In the genomic region with DNA sequence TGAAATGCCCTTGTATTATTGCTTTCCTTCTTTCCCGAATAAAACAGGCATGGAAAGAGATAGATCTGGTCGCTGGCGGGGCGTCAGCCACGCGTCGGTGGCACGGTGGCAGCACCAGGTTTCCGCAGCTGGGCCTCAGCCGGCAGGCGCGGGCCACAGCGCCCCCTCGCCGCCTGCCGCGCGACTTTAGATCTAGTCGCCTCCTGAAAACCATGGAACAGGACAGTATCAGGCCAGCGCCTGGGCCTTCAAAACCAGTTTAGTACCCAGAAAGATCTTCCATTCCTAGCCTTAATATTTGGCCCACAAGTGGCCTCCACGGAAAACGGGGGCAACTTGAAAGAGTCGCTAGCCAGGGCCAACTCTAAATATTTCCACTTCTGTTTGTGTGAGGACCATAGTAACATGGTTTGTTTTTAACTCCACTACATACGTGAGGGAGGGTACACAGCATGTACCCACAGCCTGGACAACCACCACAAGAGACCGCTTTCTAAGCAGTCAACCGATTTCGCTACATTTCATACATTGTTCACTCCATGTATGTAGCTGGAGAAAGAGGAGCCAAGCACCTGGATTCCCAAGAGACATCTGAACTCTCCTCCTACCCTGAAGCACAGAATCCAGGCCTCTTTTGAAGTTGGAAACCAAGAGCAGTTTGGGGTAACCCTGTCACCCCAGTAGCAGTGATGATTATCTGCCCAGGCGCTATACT, we compare ENCODE assay signal across 9 mouse cellular contexts. TPM values are rescaled to one million over a fixed set of nuclear protein-coding genes. Genes with fewer than 3 reads are reported as not detected.
DNase-seq lines count a peak whose midpoint lies in the region; ATAC-seq and TF ChIP-seq lines count a peak whose summit lies in the region.
"Had no signal": no experiment of that assay in that cellular context is flagged by ENCODE, and none has a peak within 500 bp of the region (broad histone marks: within the 10 kb centered on the region; RNA-seq: fewer than 3 reads in every experiment).

No protein-coding gene starts in this region.

- DNase-seq in lung, adult 2 months = peak; percentile 59
- DNase-seq in lung, postnatal 10 days = no peak
- peak; percentile 32 for DNase-seq in heart, postnatal 4 days
- no peak for DNase-seq in liver, embryonic 11.5 days (ENCODE audit: low spot score)
- DNase-seq in frontal cortex, postnatal 36 days (ENCODE audit: low spot score in 2 of 2) = no peak
- no peak for DNase-seq in left cerebral cortex, postnatal 14 days (ENCODE audit: low spot score in 2 of 2)
- DNase-seq in left cerebral cortex, postnatal 36 days (ENCODE audit: low spot score in 2 of 2) = no peak

- H3K4me3 ChIP-seq in lung, adult 2 months (replicated peaks; ENCODE audit: extremely low read depth, low read depth, low read length) = no peak overlapping the region
- no peak overlapping the region for H3K4me3 ChIP-seq in liver, embryonic 11.5 days (ENCODE audit: low read depth, low read length)
- H3K4me3 ChIP-seq in neural tube, embryonic 15.5 days (replicated peaks) = no peak overlapping the region

- H3K27me3 ChIP-seq in liver, embryonic 11.5 days (replicated peaks; ENCODE audit: control insufficient read depth, insufficient read depth, low read length) = peaks cover 94% of the 10 kb centered on the region
- H3K27me3 ChIP-seq in neural tube, embryonic 15.5 days (replicated peaks) = peaks cover 69% of the 10 kb centered on the region

- H3K4me1 ChIP-seq in lung, adult 2 months (ENCODE audit: control insufficient read depth, insufficient read depth, low read length) = peaks cover 3% of the 10 kb centered on the region; the same call in 1 of the 2 replicates
- H3K4me1 ChIP-seq in liver, embryonic 11.5 days (replicated peaks; ENCODE audit: control insufficient read depth, insufficient read depth, low read length) = 0 out of 2 replicates have a peak, but pooled peaks cover 5% of the 10 kb centered on the region
- peaks cover 34% of the 10 kb centered on the region for H3K4me1 ChIP-seq in neural tube, embryonic 15.5 days

- ATAC-seq in liver, embryonic 11.5 days (replicated peaks; ENCODE audit: low FRiP score) = no peak
- no peak for ATAC-seq in neural tube, embryonic 15.5 days (ENCODE audit: low FRiP score)

- 8% methylated on average over 28 of the region's 28 CpGs for WGBS in lung, adult 2 months
- WGBS in liver, embryonic 11.5 days = 7% methylated on average over 28 of the region's 28 CpGs
- 11% methylated on average over 28 of the region's 28 CpGs for WGBS in neural tube, embryonic 15.5 days

- no peaks in the 10 kb centered on the region for H3K9me3 ChIP-seq in liver, embryonic 11.5 days (ENCODE audit: control insufficient read depth, low read length)
- no peaks in the 10 kb centered on the region for H3K9me3 ChIP-seq in neural tube, embryonic 15.5 days (replicated peaks)

- no peaks in the 10 kb centered on the region for H3K36me3 ChIP-seq in liver, embryonic 11.5 days (ENCODE audit: control insufficient read depth, insufficient read depth, low read length)
- H3K36me3 ChIP-seq in neural tube, embryonic 15.5 days = no peaks in the 10 kb centered on the region

- H3K4me2 ChIP-seq in liver, embryonic 11.5 days = peak overlapping the region; percentile 26
- peak overlapping the region; percentile 51; the same call in 1 of the 2 replicates for H3K4me2 ChIP-seq in neural tube, embryonic 15.5 days

- H3K27ac ChIP-seq in liver, embryonic 11.5 days (ENCODE audit: low read depth, low read length) = no peak overlapping the region
- H3K27ac ChIP-seq in neural tube, embryonic 15.5 days (replicated peaks) = no peak overlapping the region
- H3K27ac ChIP-seq: liver, embryonic 14.5 days had no signal

- no peak for TF ChIP-seq POLR2A in lung, adult 2 months (IDR thresholded peaks at IDR 0.05; ENCODE audit: borderline replicate concordance, extremely low read depth, low read depth, low read length)

- intact Hi-C loops in left cerebral cortex, postnatal 14 days (cut with DNase I) = loop anchor here (5.0 to 10.0 kb wide), 4 partner anchors 323 to 1521 kb away; partner anchors contain the start of genes Irx1 and Irx4
- intact Hi-C loops in left cerebral cortex, postnatal 36 days (cut with DNase I) = loop anchor here (2.0 to 5.0 kb wide), 3 partner anchors 333 to 667 kb away; partner anchors contain the start of gene Irx4

- no peak for TF ChIP-seq CTCF in lung, adult 2 months (IDR thresholded peaks at IDR 0.05; ENCODE audit: insufficient read depth, low read length)

- no peak overlapping the region for H3K9ac ChIP-seq in liver, embryonic 11.5 days (ENCODE audit: low read depth, low read length)
- no peak overlapping the region for H3K9ac ChIP-seq in neural tube, embryonic 15.5 days (replicated peaks)
- H3K9ac ChIP-seq: liver, embryonic 14.5 days had no signal

RNA-seq across cellular contexts. Expression of gene Irx2, which starts 3.2 kb away (rescaled TPM):
- 62.3 and 147 TPM in 2 replicates for polyA plus RNA-seq in lung, adult 2 months (2012; rRNA removed)
- total RNA-seq in heart, postnatal 4 days (2021) = 10 to 100 TPM; 12.4 to 15.5 TPM
- 0.53 and 1.0 TPM in 2 replicates for polyA plus RNA-seq in liver, embryonic 11.5 days (2014; fragmentation: Nextera tagmentation; extraction: Ambion mirVana)
- 8.1 and 11.4 TPM in 2 replicates for polyA plus RNA-seq in neural tube, embryonic 15.5 days (2015; fragmentation: Nextera tagmentation; extraction: Ambion mirVana)
- total RNA-seq in left cerebral cortex, postnatal 14 days (2021) = under 1 TPM; 0.25 to 0.42 TPM
- total RNA-seq in left cerebral cortex, postnatal 36 days (2021) = not detected

Comparison
In these comparisons a context has a peak if more than half of its experiments do, and no peak if none do; other contexts are left out.
1. DNase-seq: peak in lung, adult 2 months (single experiment) and heart, postnatal 4 days (single experiment); none in lung, postnatal 10 days (single experiment), liver, embryonic 11.5 days (single experiment), frontal cortex, postnatal 36 days (0 of 2), left cerebral cortex, postnatal 14 days (0 of 2) and left cerebral cortex, postnatal 36 days (0 of 2).
2. RNA of gene Irx2, which starts 3.2 kb away (total RNA-seq): 12.4 to 15.5 TPM in heart, postnatal 4 days; 0.25 to 0.42 TPM in left cerebral cortex, postnatal 14 days and not detected in left cerebral cortex, postnatal 36 days; every median in the first group is over 4 times any median in the second.